ENCODE assay signal across 9 mouse cellular contexts in the genomic region with DNA sequence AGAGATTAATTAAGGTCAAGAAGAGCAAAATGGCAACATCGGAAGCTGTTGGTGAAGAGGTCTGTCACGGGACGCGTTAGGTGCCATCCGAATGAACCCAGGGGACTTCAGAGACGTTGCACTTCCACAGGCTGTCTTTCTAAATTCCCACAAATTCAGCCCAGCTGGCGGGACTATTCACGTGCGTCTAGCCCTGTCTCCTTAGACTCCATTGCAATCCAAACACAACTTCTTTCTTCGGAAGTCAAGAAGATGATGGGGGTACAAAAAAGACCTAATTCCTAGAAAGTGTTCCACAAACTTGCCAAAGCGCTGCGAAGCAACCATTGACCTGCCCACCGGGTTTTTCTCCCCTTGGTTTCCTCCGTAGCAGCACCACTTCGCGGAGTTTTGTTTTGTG. TPM values are rescaled to one million over a fixed set of nuclear protein-coding genes. Genes with fewer than 3 reads are reported as not detected.
DNase-seq lines count a peak whose midpoint lies in the region; ATAC-seq and TF ChIP-seq lines count a peak whose summit lies in the region.
"Had no signal": no experiment of that assay in that cellular context is flagged by ENCODE, and none has a peak within 500 bp of the region (broad histone marks: within the 10 kb centered on the region; RNA-seq: fewer than 3 reads in every experiment).

No protein-coding gene starts in this region.

- TF ChIP-seq POLR2A in testis, adult 2 months (IDR thresholded peaks at IDR 0.05; ENCODE audit: control insufficient read depth, low read depth, low read length), result no peak

- H3K4me3 ChIP-seq in testis, adult 2 months (ENCODE audit: control insufficient read depth, low read depth, low read length), result peak overlapping the region; percentile 76
- peak overlapping the region; percentile 37 for H3K4me3 ChIP-seq in liver, embryonic 15.5 days (replicated peaks)
- peak overlapping the region; percentile 50 for H3K4me3 ChIP-seq in stomach, embryonic 16.5 days (replicated peaks; ENCODE audit: low read length)

- H3K36me3 ChIP-seq in testis, adult 2 months (ENCODE audit: control insufficient read depth, insufficient read depth, low read length), result no peaks in the 10 kb centered on the region
- no peaks in the 10 kb centered on the region for H3K36me3 ChIP-seq in liver, embryonic 15.5 days (replicated peaks)
- no peaks in the 10 kb centered on the region for H3K36me3 ChIP-seq in stomach, embryonic 16.5 days (ENCODE audit: control insufficient read depth, insufficient read depth, low read length)

- H3K9ac ChIP-seq in liver, embryonic 15.5 days, result no peak overlapping the region
- H3K9ac ChIP-seq in stomach, embryonic 16.5 days (ENCODE audit: low read length), result peak overlapping the region; percentile 56

- no peak for ATAC-seq in liver, embryonic 15.5 days (ENCODE audit: insufficient read depth)
- ATAC-seq in stomach, embryonic 16.5 days (ENCODE audit: insufficient read depth, low FRiP score), result no peak

- H3K4me1 ChIP-seq in testis, adult 2 months (ENCODE audit: control insufficient read depth, insufficient read depth, low read length), result peaks cover 14% of the 10 kb centered on the region
- H3K4me1 ChIP-seq in liver, embryonic 15.5 days (replicated peaks), result no peaks in the 10 kb centered on the region
- peaks cover 9% of the 10 kb centered on the region; the same call in 1 of the 2 replicates for H3K4me1 ChIP-seq in stomach, embryonic 16.5 days (ENCODE audit: control insufficient read depth, insufficient read depth, low read length)

- H3K9me3 ChIP-seq in liver, embryonic 15.5 days (replicated peaks), result no peaks in the 10 kb centered on the region
- H3K9me3 ChIP-seq in stomach, embryonic 16.5 days (replicated peaks; ENCODE audit: control insufficient read depth, low read length), result no peaks in the 10 kb centered on the region

- WGBS in liver, embryonic 15.5 days (ENCODE audit: insufficient replicate concordance), result under 1% methylated on average over 16 of the region's 16 CpGs
- WGBS in stomach, embryonic 16.5 days, result 1% methylated on average over 16 of the region's 16 CpGs

- DNase-seq in cerebellum, postnatal 14 days, result peak; percentile 34 to 47
- DNase-seq in cerebellum, adult 9-10 months, result no peak
- DNase-seq in testis, postnatal 10 days (ENCODE audit: low spot score), result no peak
- DNase-seq in frontal cortex, postnatal 25 days (ENCODE audit: low spot score in 2 of 2), result no peak
- no peak for DNase-seq in gastrocnemius, adult 8-10 months (ENCODE audit: low spot score in 2 of 2)

- H3K4me2 ChIP-seq in liver, embryonic 15.5 days, result peak overlapping the region; percentile 54
- peak overlapping the region; percentile 91 for H3K4me2 ChIP-seq in stomach, embryonic 16.5 days (ENCODE audit: low read depth, low read length)

- H3K27ac ChIP-seq in testis, adult 2 months (ENCODE audit: control insufficient read depth, insufficient read depth, low read depth, low read length), result no peak overlapping the region
- H3K27ac ChIP-seq in liver, embryonic 15.5 days (replicated peaks), result no peak overlapping the region
- H3K27ac ChIP-seq in stomach, embryonic 16.5 days (ENCODE audit: low read length), result peak overlapping the region; percentile 54

- H3K27me3 ChIP-seq in testis, adult 2 months (ENCODE audit: control insufficient read depth, insufficient read depth, low read length), result peaks cover 4% of the 10 kb centered on the region
- H3K27me3 ChIP-seq in liver, embryonic 15.5 days, result peaks cover 39% of the 10 kb centered on the region
- no peaks in the 10 kb centered on the region for H3K27me3 ChIP-seq in stomach, embryonic 16.5 days (ENCODE audit: control insufficient read depth, insufficient read depth, low read length)

- no peak for TF ChIP-seq CTCF in testis, adult 2 months (IDR thresholded peaks at IDR 0.05; ENCODE audit: control insufficient read depth, insufficient read depth, insufficient replicate concordance, low read depth, low read length)

RNA-seq across cellular contexts. Expression of a gene that starts 0.6 kb away (rescaled TPM):
- polyA plus RNA-seq in testis, adult 2 months (2012; rRNA removed), result 0.15 and 0.54 TPM in 2 replicates
- polyA plus RNA-seq in liver, embryonic 15.5 days (2015; fragmentation: Nextera tagmentation; extraction: Ambion mirVana), result 2.8 and 2.9 TPM in 2 replicates
- 31.5 and 34.7 TPM in 2 replicates for polyA plus RNA-seq in stomach, embryonic 16.5 days (2015; fragmentation: Nextera tagmentation; extraction: Ambion mirVana)
- under 1 TPM; 0.19 to 0.99 (median 0.50) TPM for total RNA-seq in gastrocnemius, adult 8-10 months (2022)
- total RNA-seq: common myeloid progenitor, adult 5-6 weeks had no signal

Comparison
In these comparisons a context has a peak if more than half of its experiments do, and no peak if none do; other contexts are left out.
1. DNase-seq: peak in cerebellum, postnatal 14 days (2 of 2); none in cerebellum, adult 9-10 months (single experiment), testis, postnatal 10 days (single experiment), frontal cortex, postnatal 25 days (0 of 2) and gastrocnemius, adult 8-10 months (0 of 2).
2. Peak in every context shown above with its lines, with median percentiles within 50 percentile points of each other: H3K4me3 ChIP-seq.